ENCODE assay signal across 8 mouse cellular contexts in genomic region chr5:64878526-64878925, GRCm38 (mm10). TPM values are rescaled to one million over a fixed set of nuclear protein-coding genes. Genes with fewer than 3 reads are reported as not detected.
DNase-seq lines count a peak whose midpoint lies in the region; ATAC-seq and TF ChIP-seq lines count a peak whose summit lies in the region.
"Had no signal": no experiment of that assay in that cellular context is flagged by ENCODE, and none has a peak within 500 bp of the region (broad histone marks: within the 10 kb centered on the region; RNA-seq: fewer than 3 reads in every experiment).

No protein-coding gene starts in this region.

- no peak for TF ChIP-seq POLR2A in kidney, adult 2 months (IDR thresholded peaks at IDR 0.05; ENCODE audit: low read depth, low read length)

- no peak overlapping the region for H3K4me3 ChIP-seq in kidney, adult 2 months (ENCODE audit: insufficient read depth, low read depth, low read length)
- H3K4me3 ChIP-seq in embryonic facial prominence, embryonic 15.5 days (replicated peaks): no peak overlapping the region
- no peak overlapping the region for H3K4me3 ChIP-seq in limb, embryonic 13.5 days

- no peak for TF ChIP-seq CTCF in kidney, adult 2 months (conservative IDR thresholded peaks at IDR 0.05; ENCODE audit: insufficient read depth, insufficient read length, low read depth, low read length)
- TF ChIP-seq CTCF in Patski (IDR thresholded peaks at IDR 0.05): no peak

- no peak overlapping the region for H3K9ac ChIP-seq in embryonic facial prominence, embryonic 15.5 days
- H3K9ac ChIP-seq in limb, embryonic 13.5 days: no peak overlapping the region

- in situ Hi-C loops in Patski (cut with MboI; ENCODE audit: low pct_unique_long_range_greater_than_20kb): no loop called here

- CTCF ChIA-PET in Patski (lab: Charles Lee): interaction anchor here (0.9 to 4.1 kb wide), 5 partner anchors 12 to 341 kb away, joined by 3 to 30 read pairs (median 5); no protein-coding TSS in a partner anchor

- H3K4me1 ChIP-seq in kidney, adult 2 months (ENCODE audit: control insufficient read depth, insufficient read depth, low read length): peaks cover 3% of the 10 kb centered on the region; the same call in 1 of the 2 replicates
- H3K4me1 ChIP-seq in embryonic facial prominence, embryonic 15.5 days: peaks cover 36% of the 10 kb centered on the region
- H3K4me1 ChIP-seq in limb, embryonic 13.5 days: peaks cover 40% of the 10 kb centered on the region

- H3K27ac ChIP-seq in kidney, adult 2 months (ENCODE audit: insufficient read depth, low read depth, low read length): 0 out of 2 replicates have a peak overlapping the region, but pooled peaks have one; percentile 6
- H3K27ac ChIP-seq in embryonic facial prominence, embryonic 15.5 days (replicated peaks): peak overlapping the region; percentile 93
- peak overlapping the region; percentile 90 for H3K27ac ChIP-seq in limb, embryonic 13.5 days

- POLR2A ChIA-PET in Patski (lab: Charles Lee): interaction anchor here (0.5 to 3.5 kb wide), 5 partner anchors 11 to 453 kb away, joined by 3 to 42 read pairs (median 3); no protein-coding TSS in a partner anchor

- 79% methylated on average over 2 of the region's 2 CpGs for WGBS in kidney, adult 2 months
- WGBS in embryonic facial prominence, embryonic 15.5 days: 45% methylated on average over 2 of the region's 2 CpGs
- WGBS in limb, embryonic 13.5 days: 52% methylated on average over 2 of the region's 2 CpGs

- no peaks in the 10 kb centered on the region for H3K27me3 ChIP-seq in kidney, adult 2 months (replicated peaks; ENCODE audit: control insufficient read depth, insufficient read depth, low read length)
- H3K27me3 ChIP-seq in Patski: no peaks in the 10 kb centered on the region
- H3K27me3 ChIP-seq in embryonic facial prominence, embryonic 15.5 days: no peaks in the 10 kb centered on the region
- H3K27me3 ChIP-seq in limb, embryonic 13.5 days: no peaks in the 10 kb centered on the region

- peak; percentile 10 for ATAC-seq in Patski
- ATAC-seq in embryonic facial prominence, embryonic 15.5 days (ENCODE audit: insufficient number of reproducible peaks, low FRiP score, low TSS enrichment, low read depth): peak; percentile 41; the same call in 1 of the 2 replicates
- ATAC-seq in limb, embryonic 13.5 days (ENCODE audit: low FRiP score, low read depth): peak; percentile 57
- ATAC-seq in activated CD4-positive, CD25-positive, alpha-beta regulatory T cell, adult 4 months: no peak

- H3K9me3 ChIP-seq in embryonic facial prominence, embryonic 15.5 days (replicated peaks): no peaks in the 10 kb centered on the region
- peaks cover 6% of the 10 kb centered on the region; the same call in 1 of the 2 replicates for H3K9me3 ChIP-seq in limb, embryonic 13.5 days

- no peaks in the 10 kb centered on the region for H3K36me3 ChIP-seq in kidney, adult 2 months (ENCODE audit: control insufficient read depth, insufficient read depth, low read length)
- no peaks in the 10 kb centered on the region for H3K36me3 ChIP-seq in embryonic facial prominence, embryonic 15.5 days
- H3K36me3 ChIP-seq in limb, embryonic 13.5 days: no peaks in the 10 kb centered on the region

- intact Hi-C loops in gastrocnemius, postnatal 14 days (cut with DNase I; ENCODE audit: low total_unique reads): no loop called here

- H3K4me2 ChIP-seq in embryonic facial prominence, embryonic 15.5 days (replicated peaks): 0 out of 2 replicates have a peak overlapping the region, but pooled peaks have one; percentile 3
- peak overlapping the region; percentile 21 for H3K4me2 ChIP-seq in limb, embryonic 13.5 days (replicated peaks)

- DNase-seq in kidney, adult 2 months: no peak
- DNase-seq in kidney, postnatal 36 days: no peak
- no peak for DNase-seq in Patski (ENCODE audit: low read depth, low spot score)
- DNase-seq in gastrocnemius, postnatal 14 days: no peak

RNA-seq across cellular contexts. Expression of gene Tlr1, which starts 54.8 kb away (rescaled TPM):
- 0.96 and 2.7 TPM in 2 replicates for polyA plus RNA-seq in kidney, adult 2 months (2012; rRNA removed)
- 1.2 TPM for polyA plus RNA-seq in Patski (2021)
- polyA plus RNA-seq in embryonic facial prominence, embryonic 15.5 days (2015; fragmentation: Nextera tagmentation; extraction: Ambion mirVana): 1.3 and 1.7 TPM in 2 replicates
- polyA plus RNA-seq in limb, embryonic 13.5 days (2015; fragmentation: Nextera tagmentation; extraction: Ambion mirVana): 0.64 and 1.4 TPM in 2 replicates
- under 1 TPM; 0.18 to 0.39 TPM for total RNA-seq in gastrocnemius, postnatal 14 days (2021)
- 10 to 100 TPM; 54.0 to 63.2 TPM for polyA plus RNA-seq in activated CD4-positive, CD25-positive, alpha-beta regulatory T cell, adult 4 months (2017; shearing (Covaris generic))
- total RNA-seq: MEL had no signal

Comparison
In these comparisons a context has a peak if more than half of its experiments do, and no peak if none do; other contexts are left out.
1. H3K27ac ChIP-seq: peak in every context shown above with its lines; median percentile 93 in embryonic facial prominence, embryonic 15.5 days; 90 in limb, embryonic 13.5 days; 6 in kidney, adult 2 months.
2. RNA of gene Tlr1, which starts 54.8 kb away (polyA plus RNA-seq): 54.0 to 63.2 TPM in activated CD4-positive, CD25-positive, alpha-beta regulatory T cell, adult 4 months; 0.96 to 2.7 TPM in kidney, adult 2 months, 0.64 to 1.4 TPM in limb, embryonic 13.5 days, 1.3 to 1.7 TPM in embryonic facial prominence, embryonic 15.5 days and 1.2 TPM in Patski (single experiment); every median in the first group is over 10 times any median in the second.